Comparison of ENCODE assay signal across 8 mouse cellular contexts in the genomic region with DNA sequence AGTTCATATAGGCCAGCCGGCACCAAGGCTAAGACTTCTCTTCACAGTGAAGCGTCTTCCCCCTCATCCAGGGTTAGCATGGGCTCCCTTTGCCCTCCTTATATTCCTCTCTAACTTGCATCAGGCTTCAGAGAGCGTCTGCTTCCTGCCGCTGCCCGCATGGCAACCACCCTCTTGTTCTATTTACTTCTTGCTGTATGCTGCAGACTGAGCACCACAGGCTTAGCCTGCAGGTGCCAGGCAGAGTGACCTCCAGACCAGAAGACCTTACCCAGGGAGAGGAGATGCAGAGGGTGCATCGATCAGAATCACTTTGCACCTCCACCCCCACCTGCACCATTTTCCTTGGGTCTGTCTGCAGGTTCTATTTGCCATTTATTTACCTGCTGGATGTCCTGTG. TPM values are rescaled to one million over a fixed set of nuclear protein-coding genes. Genes with fewer than 3 reads are reported as not detected.
DNase-seq lines count a peak whose midpoint lies in the region; ATAC-seq and TF ChIP-seq lines count a peak whose summit lies in the region.

No protein-coding gene starts in this region.

- peak overlapping the region; percentile 88 for H3K9ac ChIP-seq in heart, embryonic 13.5 days
- H3K9ac ChIP-seq in ES-Bruce4 (ENCODE audit: low read depth, poor library complexity, severe bottlenecking), result peak overlapping the region; percentile 84
- H3K9ac ChIP-seq in forebrain, postnatal 0 days, result peak overlapping the region; percentile 64
- peak overlapping the region; percentile 88 for H3K9ac ChIP-seq in midbrain, embryonic 12.5 days (replicated peaks)

- no peaks in the 10 kb centered on the region for H3K27me3 ChIP-seq in heart, embryonic 13.5 days (replicated peaks)
- no peaks in the 10 kb centered on the region for H3K27me3 ChIP-seq in ES-Bruce4 (ENCODE audit: control insufficient read depth, insufficient read depth, low read length, poor library complexity, severe bottlenecking)
- no peaks in the 10 kb centered on the region for H3K27me3 ChIP-seq in forebrain, postnatal 0 days (ENCODE audit: insufficient read depth, low read length)
- H3K27me3 ChIP-seq in midbrain, embryonic 12.5 days, result no peaks in the 10 kb centered on the region

- no peak overlapping the region for H3K27ac ChIP-seq in heart, embryonic 13.5 days (replicated peaks)
- no peak overlapping the region for H3K27ac ChIP-seq in ES-Bruce4 (ENCODE audit: insufficient read depth, low read length)
- no peak overlapping the region for H3K27ac ChIP-seq in forebrain, postnatal 0 days (ENCODE audit: low read depth, low read length)
- no peak overlapping the region for H3K27ac ChIP-seq in midbrain, embryonic 12.5 days (replicated peaks)

- H3K4me3 ChIP-seq in heart, embryonic 13.5 days, result peak overlapping the region; percentile 87
- H3K4me3 ChIP-seq in ES-Bruce4 (ENCODE audit: low read depth, low read length), result peak overlapping the region; percentile 96
- H3K4me3 ChIP-seq in forebrain, postnatal 0 days (ENCODE audit: low read depth, low read length), result peak overlapping the region; percentile 87
- H3K4me3 ChIP-seq in midbrain, embryonic 12.5 days, result peak overlapping the region; percentile 90

- no peak for ATAC-seq in heart, embryonic 13.5 days (ENCODE audit: extremely low read depth, insufficient number of reproducible peaks, low FRiP score, low TSS enrichment)
- ATAC-seq in forebrain, postnatal 0 days, result no peak
- no peak for ATAC-seq in midbrain, embryonic 12.5 days (ENCODE audit: low FRiP score, low read depth)

- no peak for DNase-seq in heart, postnatal 10 days
- DNase-seq in forebrain, postnatal 0 days, result no peak
- no peak for DNase-seq in frontal cortex, postnatal 14 days (ENCODE audit: low spot score in 2 of 2)
- DNase-seq in right cerebral cortex, adult 18-20 months, result no peak
- DNase-seq in cerebellum, adult 11-12 months, result no peak

- peak overlapping the region; percentile 97 for H3K4me2 ChIP-seq in heart, embryonic 13.5 days
- peak overlapping the region; percentile 93 for H3K4me2 ChIP-seq in forebrain, postnatal 0 days (ENCODE audit: low read depth)
- peak overlapping the region; percentile 87 for H3K4me2 ChIP-seq in midbrain, embryonic 12.5 days (replicated peaks)

- no peak for TF ChIP-seq EP300 in ES-Bruce4 (IDR thresholded peaks at IDR 0.05; ENCODE audit: insufficient read depth, low read depth, low read length)

- no peak for TF ChIP-seq CTCF in ES-Bruce4 (IDR thresholded peaks at IDR 0.05; ENCODE audit: low read depth, low read length)
- TF ChIP-seq CTCF in forebrain, postnatal 0 days (IDR thresholded peaks at IDR 0.05; ENCODE audit: low read depth), result no peak

- TF ChIP-seq POLR2A in ES-Bruce4 (IDR thresholded peaks at IDR 0.05; ENCODE audit: insufficient read depth, low read length), result no peak

- intact Hi-C loops in heart, postnatal 10 days (cut with DNase I), result no loop called here

- peaks cover 29% of the 10 kb centered on the region for H3K36me3 ChIP-seq in heart, embryonic 13.5 days
- peaks cover 35% of the 10 kb centered on the region for H3K36me3 ChIP-seq in ES-Bruce4 (ENCODE audit: control insufficient read depth, insufficient read depth, low read length, poor library complexity, severe bottlenecking)
- peaks cover 16% of the 10 kb centered on the region for H3K36me3 ChIP-seq in forebrain, postnatal 0 days (ENCODE audit: insufficient read depth)
- peaks cover 31% of the 10 kb centered on the region for H3K36me3 ChIP-seq in midbrain, embryonic 12.5 days

- no peaks in the 10 kb centered on the region for H3K9me3 ChIP-seq in heart, embryonic 13.5 days
- no peaks in the 10 kb centered on the region for H3K9me3 ChIP-seq in ES-Bruce4 (replicated peaks; ENCODE audit: control insufficient read depth, insufficient read depth, low read length, poor library complexity, severe bottlenecking)
- H3K9me3 ChIP-seq in forebrain, postnatal 0 days (ENCODE audit: low read length), result no peaks in the 10 kb centered on the region
- no peaks in the 10 kb centered on the region for H3K9me3 ChIP-seq in midbrain, embryonic 12.5 days

- 22% methylated on average over 6 of the region's 6 CpGs for WGBS in heart, embryonic 13.5 days
- 10% methylated on average over 6 of the region's 6 CpGs for WGBS in forebrain, postnatal 0 days
- 11% methylated on average over 6 of the region's 6 CpGs for WGBS in midbrain, embryonic 12.5 days

- H3K4me1 ChIP-seq in heart, embryonic 13.5 days, result peaks cover 31% of the 10 kb centered on the region
- H3K4me1 ChIP-seq in ES-Bruce4 (ENCODE audit: control insufficient read depth, insufficient read depth, low read length), result no peaks in the 10 kb centered on the region
- H3K4me1 ChIP-seq in forebrain, postnatal 0 days (ENCODE audit: insufficient read depth), result peaks cover 22% of the 10 kb centered on the region
- H3K4me1 ChIP-seq in midbrain, embryonic 12.5 days, result peaks cover 33% of the 10 kb centered on the region

RNA-seq across cellular contexts. Expression of gene Dhcr24, which starts 1.2 kb away (rescaled TPM):
- 3.5 and 3.8 TPM in 2 replicates for polyA plus RNA-seq in heart, embryonic 13.5 days (2015; fragmentation: Nextera tagmentation; extraction: Ambion mirVana)
- total RNA-seq in heart, postnatal 10 days (2021), result 1 to 10 TPM; 6.9 to 8.4 TPM
- 77.5 and 85.2 TPM in 2 replicates for polyA plus RNA-seq in ES-Bruce4 (2011; ENCODE audit: insufficient read depth, insufficient read length, low read depth, missing spikeins)
- total RNA-seq in forebrain, postnatal 0 days (2014; rRNA removed), result 101 and 105 TPM in 2 replicates
- polyA plus RNA-seq in forebrain, postnatal 0 days (2015; fragmentation: Nextera tagmentation; extraction: Ambion mirVana), result 7.0 and 7.7 TPM in 2 replicates
- polyA plus RNA-seq in midbrain, embryonic 12.5 days (2016; fragmentation: Nextera tagmentation; extraction: Ambion mirVana), result 6.7 and 7.7 TPM in 2 replicates

RNA-seq across cellular contexts. Expression of gene Lexm, which starts 55.0 kb away (rescaled TPM):
- polyA plus RNA-seq in heart, embryonic 13.5 days (2015; fragmentation: Nextera tagmentation; extraction: Ambion mirVana), result 0.50 and 0.52 TPM in 2 replicates
- not detected for total RNA-seq in heart, postnatal 10 days (2021)
- polyA plus RNA-seq in ES-Bruce4 (2011; ENCODE audit: insufficient read depth, insufficient read length, low read depth, missing spikeins), result 1.3 and 2.0 TPM in 2 replicates
- total RNA-seq in forebrain, postnatal 0 days (2014; rRNA removed), result not detected in 2 replicates
- 0.09 TPM in 1 of 2 replicates, not detected in the other for polyA plus RNA-seq in forebrain, postnatal 0 days (2015; fragmentation: Nextera tagmentation; extraction: Ambion mirVana)
- 0.27 and 0.79 TPM in 2 replicates for polyA plus RNA-seq in midbrain, embryonic 12.5 days (2016; fragmentation: Nextera tagmentation; extraction: Ambion mirVana)
